Comparison of ENCODE assay signal across 12 mouse cellular contexts in the genomic region with DNA sequence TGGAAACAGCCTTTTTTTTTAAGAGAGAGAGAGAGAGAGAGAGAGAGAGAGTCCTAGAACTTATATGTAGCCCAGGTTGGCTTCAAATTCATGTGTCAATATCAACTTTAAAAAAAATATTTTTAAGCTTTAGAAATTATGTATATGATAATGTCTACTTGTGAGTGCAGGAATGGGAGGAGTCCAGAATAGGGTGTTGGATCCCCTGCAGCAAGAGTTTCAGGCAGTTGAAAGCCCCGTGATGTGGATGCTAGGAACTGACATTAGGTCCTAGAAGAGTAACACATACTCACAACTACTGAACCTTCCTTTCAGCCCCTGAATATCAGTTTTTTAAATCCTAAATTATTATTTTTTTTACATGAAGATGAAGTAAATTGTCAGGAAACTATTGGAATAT. TPM values are rescaled to one million over a fixed set of nuclear protein-coding genes. Genes with fewer than 3 reads are reported as not detected.
A peak's percentile ranks its signal among the peaks of the same experiment; 100 is the strongest.
DNase-seq lines count a peak whose midpoint lies in the region; ATAC-seq and TF ChIP-seq lines count a peak whose summit lies in the region.
"Had no signal": no experiment of that assay in that cellular context is flagged by ENCODE, and none has a peak within 500 bp of the region (broad histone marks: within the 10 kb centered on the region; RNA-seq: fewer than 3 reads in every experiment).

No protein-coding gene starts in this region.

- ATAC-seq in kidney, embryonic 14.5 days (ENCODE audit: low FRiP score, low TSS enrichment) = no peak
- ATAC-seq in embryonic facial prominence, embryonic 13.5 days (ENCODE audit: insufficient number of reproducible peaks, insufficient read depth, low FRiP score, low TSS enrichment, low read depth) = no peak
- no peak for ATAC-seq in hindbrain, postnatal 0 days
- ATAC-seq in midbrain, embryonic 14.5 days (ENCODE audit: low FRiP score, low TSS enrichment) = no peak

- H3K4me3 ChIP-seq in kidney, embryonic 14.5 days (ENCODE audit: low read length) = peak overlapping the region; percentile 91; the same call in 1 of the 2 replicates
- peak overlapping the region; percentile 88 for H3K4me3 ChIP-seq in embryonic facial prominence, embryonic 13.5 days
- H3K4me3 ChIP-seq in hindbrain, postnatal 0 days (ENCODE audit: low read length) = peak overlapping the region; percentile 92
- H3K4me3 ChIP-seq in midbrain, embryonic 14.5 days (replicated peaks; ENCODE audit: low read depth, low read length) = no peak overlapping the region

- H3K4me2 ChIP-seq in kidney, embryonic 14.5 days (replicated peaks; ENCODE audit: low read depth, low read length) = peak overlapping the region; percentile 78
- peak overlapping the region; percentile 79 for H3K4me2 ChIP-seq in embryonic facial prominence, embryonic 13.5 days
- peak overlapping the region; percentile 91 for H3K4me2 ChIP-seq in hindbrain, postnatal 0 days (ENCODE audit: low read depth, low read length)
- peak overlapping the region; percentile 81 for H3K4me2 ChIP-seq in midbrain, embryonic 14.5 days (ENCODE audit: low read length)

- no peak for DNase-seq in kidney, postnatal 10 days
- no peak for DNase-seq in hindbrain, postnatal 0 days (ENCODE audit: low spot score)
- DNase-seq in midbrain, embryonic 14.5 days = no peak
- DNase-seq in frontal cortex, adult 2 months (ENCODE audit: extremely low spot score in 1 of 2, low spot score in 1 of 2) = no peak
- no peak for DNase-seq in adrenal gland, adult 2 months
- DNase-seq in adrenal gland, postnatal 36 days = no peak
- DNase-seq: cerebellum, adult 18-20 months; right cerebral cortex, postnatal 4 days had no signal

- H3K9ac ChIP-seq in kidney, embryonic 14.5 days (ENCODE audit: low read depth, low read length) = no peak overlapping the region
- no peak overlapping the region for H3K9ac ChIP-seq in embryonic facial prominence, embryonic 13.5 days
- H3K9ac ChIP-seq in hindbrain, postnatal 0 days (replicated peaks; ENCODE audit: low read length) = no peak overlapping the region
- H3K9ac ChIP-seq in midbrain, embryonic 14.5 days (replicated peaks; ENCODE audit: low read length) = no peak overlapping the region

- H3K27me3 ChIP-seq in kidney, embryonic 14.5 days (ENCODE audit: control insufficient read depth, insufficient read depth, low read length) = no peaks in the 10 kb centered on the region
- no peaks in the 10 kb centered on the region for H3K27me3 ChIP-seq in embryonic facial prominence, embryonic 13.5 days
- no peaks in the 10 kb centered on the region for H3K27me3 ChIP-seq in hindbrain, postnatal 0 days (ENCODE audit: insufficient read depth, low read length)
- H3K27me3 ChIP-seq in midbrain, embryonic 14.5 days (ENCODE audit: control insufficient read depth, insufficient read depth, low read length) = no peaks in the 10 kb centered on the region

- TF ChIP-seq CTCF in hindbrain, postnatal 0 days (IDR thresholded peaks at IDR 0.05; ENCODE audit: low read depth) = no peak

- H3K27ac ChIP-seq in kidney, embryonic 14.5 days (ENCODE audit: low read depth, low read length) = no peak overlapping the region
- no peak overlapping the region for H3K27ac ChIP-seq in embryonic facial prominence, embryonic 13.5 days
- H3K27ac ChIP-seq in hindbrain, postnatal 0 days = no peak overlapping the region
- no peak overlapping the region for H3K27ac ChIP-seq in midbrain, embryonic 14.5 days (replicated peaks; ENCODE audit: low read depth, low read length)

- H3K4me1 ChIP-seq in kidney, embryonic 14.5 days (ENCODE audit: control insufficient read depth, insufficient read depth, low read length) = peaks cover 7% of the 10 kb centered on the region; the same call in 1 of the 2 replicates
- peaks cover 10% of the 10 kb centered on the region for H3K4me1 ChIP-seq in embryonic facial prominence, embryonic 13.5 days
- H3K4me1 ChIP-seq in hindbrain, postnatal 0 days (ENCODE audit: insufficient read depth, low read length) = peaks cover 9% of the 10 kb centered on the region; the same call in 1 of the 2 replicates
- peaks cover 16% of the 10 kb centered on the region for H3K4me1 ChIP-seq in midbrain, embryonic 14.5 days (ENCODE audit: control insufficient read depth, insufficient read depth, low read length)

- H3K9me3 ChIP-seq in kidney, embryonic 14.5 days (ENCODE audit: control insufficient read depth, low read length) = no peaks in the 10 kb centered on the region
- no peaks in the 10 kb centered on the region for H3K9me3 ChIP-seq in embryonic facial prominence, embryonic 13.5 days
- H3K9me3 ChIP-seq in hindbrain, postnatal 0 days (ENCODE audit: low read length) = no peaks in the 10 kb centered on the region
- H3K9me3 ChIP-seq in midbrain, embryonic 14.5 days (ENCODE audit: control insufficient read depth, low read length) = no peaks in the 10 kb centered on the region

- 64% methylated on average over 1 of the region's 1 CpGs for WGBS in kidney, embryonic 14.5 days
- 49% methylated on average over 1 of the region's 1 CpGs for WGBS in embryonic facial prominence, embryonic 13.5 days
- WGBS in hindbrain, postnatal 0 days = 50% methylated on average over 1 of the region's 1 CpGs
- WGBS in midbrain, embryonic 14.5 days = 57% methylated on average over 1 of the region's 1 CpGs

- H3K36me3 ChIP-seq in kidney, embryonic 14.5 days (ENCODE audit: control insufficient read depth, insufficient read depth, low read length) = peaks cover 8% of the 10 kb centered on the region; the same call in 1 of the 2 replicates
- H3K36me3 ChIP-seq in embryonic facial prominence, embryonic 13.5 days = peaks cover 27% of the 10 kb centered on the region
- H3K36me3 ChIP-seq in hindbrain, postnatal 0 days (ENCODE audit: insufficient read depth, low read length) = peaks cover 5% of the 10 kb centered on the region; the same call in 1 of the 2 replicates
- H3K36me3 ChIP-seq in midbrain, embryonic 14.5 days (ENCODE audit: control insufficient read depth, insufficient read depth, low read length) = peaks cover 12% of the 10 kb centered on the region

RNA-seq across cellular contexts. Expression of gene Arnt, which starts 1.4 kb away (rescaled TPM):
- 15.6 and 35.4 TPM in 2 replicates for polyA plus RNA-seq in kidney, embryonic 14.5 days (2014; fragmentation: Nextera tagmentation; extraction: Ambion mirVana)
- polyA plus RNA-seq in embryonic facial prominence, embryonic 13.5 days (2015; fragmentation: Nextera tagmentation; extraction: Ambion mirVana) = 53.2 and 60.8 TPM in 2 replicates
- 16.0 and 16.7 TPM in 2 replicates for total RNA-seq in hindbrain, postnatal 0 days (2014; rRNA removed)
- 9.6 and 11.6 TPM in 2 replicates for polyA plus RNA-seq in hindbrain, postnatal 0 days (2015; fragmentation: Nextera tagmentation; extraction: Ambion mirVana)
- 8.1 and 16.0 TPM in 2 replicates for polyA plus RNA-seq in midbrain, embryonic 14.5 days (2014; fragmentation: Nextera tagmentation; extraction: Ambion mirVana)
- 44.7 and 48.2 TPM in 2 replicates for polyA plus RNA-seq in frontal cortex, adult 2 months (2012; rRNA removed)
- total RNA-seq in adrenal gland, adult 2 months (2021) = 10 to 100 TPM; 52.6 to 63.4 TPM
- polyA plus RNA-seq in adrenal gland, adult 2 months (2012; rRNA removed) = 49.3 and 53.9 TPM in 2 replicates
- total RNA-seq in adrenal gland, postnatal 36 days (2021) = 10 to 100 TPM; 63.5 to 68.0 TPM

RNA-seq across cellular contexts. Expression of gene 4930558C23Rik, which starts 32.9 kb away (rescaled TPM):
- not detected in 2 replicates for polyA plus RNA-seq in kidney, embryonic 14.5 days (2014; fragmentation: Nextera tagmentation; extraction: Ambion mirVana)
- 0.39 TPM in 1 of 2 replicates, not detected in the other for polyA plus RNA-seq in embryonic facial prominence, embryonic 13.5 days (2015; fragmentation: Nextera tagmentation; extraction: Ambion mirVana)
- total RNA-seq in hindbrain, postnatal 0 days (2014; rRNA removed) = not detected in 2 replicates
- not detected in 2 replicates for polyA plus RNA-seq in hindbrain, postnatal 0 days (2015; fragmentation: Nextera tagmentation; extraction: Ambion mirVana)
- not detected in 2 replicates for polyA plus RNA-seq in midbrain, embryonic 14.5 days (2014; fragmentation: Nextera tagmentation; extraction: Ambion mirVana)
- not detected in 2 replicates for polyA plus RNA-seq in frontal cortex, adult 2 months (2012; rRNA removed)
- total RNA-seq in adrenal gland, adult 2 months (2021) = not detected
- not detected in 2 replicates for polyA plus RNA-seq in adrenal gland, adult 2 months (2012; rRNA removed)
- not detected for total RNA-seq in adrenal gland, postnatal 36 days (2021)
- total RNA-seq: granulocyte monocyte progenitor cell, adult 5-6 weeks had no signal
- polyA plus RNA-seq: limb, embryonic 11.5 days had no signal
